Mouse (Mus musculus) testis, adult 2 months (tissue): ENCODE data around the gene Gm9008. TPM values are rescaled to one million over a fixed set of nuclear protein-coding genes. Genes with fewer than 3 reads are reported as not detected.
"Not testable (repeated sequence)": the region's sequence is repeated elsewhere in the genome, so short reads cannot be mapped to it uniquely, and the experiment has no call there.

Experiments used
- H3K27ac ChIP-seq: fragments of 200-500 bp; 2 replicates; pipeline ENCODE4 v1.5.1; 2012; ENCODE audit warnings: low read depth, low read length; ENCODE audit not compliant: control insufficient read depth, insufficient read depth
- H3K27me3 ChIP-seq: fragments of 200-500 bp; 2 replicates; pipeline ENCODE4 v1.6.1; 2012; ENCODE audit warnings: mild to moderate bottlenecking, low read length, moderate library complexity; ENCODE audit not compliant: control insufficient read depth, insufficient read depth
- H3K36me3 ChIP-seq: fragments of 200-500 bp; 2 replicates; pipeline ENCODE4 v1.6.1; 2012; ENCODE audit warnings: mild to moderate bottlenecking, low read length; ENCODE audit not compliant: control insufficient read depth, insufficient read depth
- H3K4me1 ChIP-seq: fragments of 200-500 bp; 2 replicates; pipeline ENCODE4 v1.6.1; 2012; ENCODE audit warnings: low read length; ENCODE audit not compliant: control insufficient read depth, insufficient read depth
- H3K4me3 ChIP-seq: fragments of 200-500 bp; 2 replicates; pipeline ENCODE4 v1.5.1; 2012; ENCODE audit warnings: low read depth, mild to moderate bottlenecking, low read length, moderate library complexity, mixed read lengths; ENCODE audit not compliant: control insufficient read depth
- CTCF ChIP-seq: fragments of 200-500 bp; IDR thresholded peaks from 2 replicates; pipeline ENCODE4 v1.5.1; 2012; ENCODE audit warnings: low read depth, mild to moderate bottlenecking, inconsistent platforms, low read length, moderate library complexity; ENCODE audit not compliant: control insufficient read depth, insufficient read depth, insufficient replicate concordance
- POLR2A ChIP-seq: fragments of 200-500 bp; IDR thresholded peaks from 2 replicates; pipeline ENCODE4 v1.6.1; 2012; ENCODE audit warnings: low read depth, mild to moderate bottlenecking, inconsistent platforms, low read length, moderate library complexity; ENCODE audit not compliant: control insufficient read depth
- polyA plus RNA-seq: library from polyadenylated mRNA; depleted of rRNA; stranded (reverse); fragments of >200 nt; gene quantifications from 2 replicates; pipeline ENCODE4 v1.2.3, GENCODE M21; 2012; rRNA removed

Gene Gm9008
- polyA plus RNA-seq: 6.5 TPM in 2 replicates

DNA sequence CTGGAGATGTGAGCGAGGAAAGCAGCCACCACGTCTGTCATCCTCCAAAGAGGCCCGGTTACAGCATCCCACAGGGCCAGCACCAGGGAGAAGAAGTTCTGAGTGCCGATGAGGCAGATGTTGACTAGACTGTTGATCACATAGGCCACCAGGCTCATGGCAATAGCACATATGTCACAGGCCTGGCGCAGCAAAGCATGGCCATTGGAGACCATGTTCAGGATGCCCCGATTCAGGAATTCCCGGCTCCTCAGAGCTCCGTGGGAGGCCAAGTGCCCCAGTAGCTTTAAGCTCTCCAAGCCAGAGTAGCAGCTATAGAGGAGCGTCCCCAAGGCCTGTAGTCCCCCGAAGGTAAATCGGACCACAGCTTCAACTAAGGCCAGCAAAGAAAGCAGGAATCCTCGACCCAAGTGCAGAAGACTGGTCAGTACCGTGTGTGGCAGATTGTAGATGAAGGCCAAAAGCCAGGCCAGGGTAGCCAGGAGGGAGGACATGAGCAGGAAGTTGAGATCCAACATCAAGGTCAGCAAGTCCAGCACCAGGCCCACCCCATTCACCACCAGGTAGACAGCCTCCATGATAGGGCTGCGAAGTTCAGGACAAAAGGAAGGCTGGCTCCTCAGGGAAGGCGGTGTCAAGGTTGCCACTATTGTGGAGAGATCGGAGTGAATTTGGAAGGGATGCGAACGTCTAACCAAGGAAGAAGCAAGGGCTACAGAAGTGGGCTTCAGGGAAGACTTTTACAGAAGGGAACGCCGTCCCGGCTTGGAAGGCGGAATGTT lies at the start of gene Gm9008:
Gene Gm9008 (minus strand): TSS at position 731 of the 782 bp plus-strand sequence.
- not testable (repeated sequence) for H3K36me3 ChIP-seq, H3K4me3 ChIP-seq, H3K27ac ChIP-seq, H3K4me1 ChIP-seq, H3K27me3 ChIP-seq

GRCm38 (mm10) chr6:76521975-76522641 lies 24.5 kb upstream of the Gm9008 start:
- no peaks in the 10 kb centered on the region for H3K27me3 ChIP-seq
- TF ChIP-seq POLR2A: no peak
- no peak for TF ChIP-seq CTCF
- H3K4me3 ChIP-seq: no peak overlapping the region
- H3K36me3 ChIP-seq: no peaks in the 10 kb centered on the region
- no peak overlapping the region for H3K27ac ChIP-seq
- H3K4me1 ChIP-seq: no peaks in the 10 kb centered on the region

DNA sequence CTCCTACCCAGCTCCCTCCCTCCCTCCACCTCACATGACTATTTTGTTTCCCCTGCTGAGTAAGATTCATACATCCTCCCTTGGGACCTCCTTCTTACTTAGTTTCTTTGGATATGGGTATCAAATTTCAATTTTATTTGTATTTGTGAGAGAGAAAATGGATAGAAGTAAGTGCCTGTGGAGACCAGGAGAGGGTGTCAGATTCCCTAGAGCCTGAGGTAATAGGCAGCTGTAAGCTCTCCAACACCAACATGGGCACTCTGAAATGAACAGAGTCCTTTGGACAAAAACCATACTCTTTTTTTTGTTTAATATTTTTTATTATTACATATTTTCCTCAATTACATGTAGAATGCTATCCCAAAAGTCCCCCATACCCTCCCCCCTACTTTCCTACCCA lies 12.6 kb upstream of the Gm9008 start:
- no peak overlapping the region for H3K4me3 ChIP-seq
- H3K27ac ChIP-seq: no peak overlapping the region
- no peaks in the 10 kb centered on the region for H3K4me1 ChIP-seq
- TF ChIP-seq POLR2A (no peak), CTCF (no peak)
- H3K36me3 ChIP-seq: no peaks in the 10 kb centered on the region
- H3K27me3 ChIP-seq: no peaks in the 10 kb centered on the region

GRCm38 (mm10) chr6:76496335-76496734 lies 1.2 kb downstream of the Gm9008 start:
- not testable (repeated sequence) for H3K27ac ChIP-seq, H3K4me1 ChIP-seq, H3K4me3 ChIP-seq

GRCm38 (mm10) chr6:76468194-76468593 lies 29.4 kb downstream of the Gm9008 start:
- no peak for TF ChIP-seq CTCF
- no peak for TF ChIP-seq POLR2A
- H3K4me1 ChIP-seq: no peaks in the 10 kb centered on the region

More at GRCm38 (mm10) chr6:76496335-76496734, 1.2 kb downstream of the Gm9008 start:
- H3K36me3 ChIP-seq, H3K27me3 ChIP-seq: not testable (repeated sequence)

More at GRCm38 (mm10) chr6:76468194-76468593, 29.4 kb downstream of the Gm9008 start:
- Histone ChIP-seq H3K27ac (no peak overlapping the region), H3K36me3 (no peaks in the 10 kb centered on the region), H3K27me3 (no peaks in the 10 kb centered on the region), H3K4me3 (no peak overlapping the region)
